Mouse (Mus musculus): ENCODE data around the gene Gm8909.
"Not testable (repeated sequence)": the region's sequence is repeated elsewhere in the genome, so short reads cannot be mapped to it uniquely, and the experiment has no call there.

Gene Gm8909

GRCm38 (mm10) chr17:36161129-36162051 lies 6.9 kb downstream of the Gm8909 start:
- DNase-seq (ENCODE audit: low read depth, low spot score): no peak

GRCm38 (mm10) chr17:36158264-36158663 lies 10.1 kb downstream of the Gm8909 start:
- not testable (repeated sequence) for DNase-seq (ENCODE audit: low read depth, low spot score)

GRCm38 (mm10) chr17:36157782-36158181 lies 10.6 kb downstream of the Gm8909 start:
- DNase-seq (ENCODE audit: low read depth, low spot score): not testable (repeated sequence)

GRCm38 (mm10) chr17:36154271-36155149 lies 13.8 kb downstream of the Gm8909 start:
- no peak for DNase-seq (ENCODE audit: low read depth, low spot score)

- DNase-seq (ENCODE audit: low read depth, low spot score): not testable (repeated sequence)
Measured at GRCm38 (mm10) chr17:36151200-36151599, 17.1 kb downstream of the Gm8909 start.

GRCm38 (mm10) chr17:36148468-36148867 lies 19.9 kb downstream of the Gm8909 start:
- not testable (repeated sequence) for DNase-seq (ENCODE audit: low read depth, low spot score)

- DNase-seq (ENCODE audit: low read depth, low spot score): not testable (repeated sequence)
Measured at GRCm38 (mm10) chr17:36146937-36147336, 21.4 kb downstream of the Gm8909 start.

- DNase-seq (ENCODE audit: low read depth, low spot score): not testable (repeated sequence)
Measured at GRCm38 (mm10) chr17:36145861-36146156, 22.5 kb downstream of the Gm8909 start.

GRCm38 (mm10) chr17:36145111-36145860 lies 23.1 kb downstream of the Gm8909 start:
- DNase-seq (ENCODE audit: low read depth, low spot score): no peak

- DNase-seq (ENCODE audit: low read depth, low spot score): not testable (repeated sequence)
Measured at GRCm38 (mm10) chr17:36136299-36136848, 32.0 kb downstream of the Gm8909 start.

GRCm38 (mm10) chr17:36135421-36136231 lies 32.7 kb downstream of the Gm8909 start:
- DNase-seq (ENCODE audit: low read depth, low spot score): not testable (repeated sequence)

- no peak for DNase-seq (ENCODE audit: low read depth, low spot score)
Measured at GRCm38 (mm10) chr17:36131516-36132265, 36.6 kb downstream of the Gm8909 start.

GRCm38 (mm10) chr17:36128968-36129817 lies 39.1 kb downstream of the Gm8909 start, which contains the start of gene Gm7030:
Gm7030 (minus strand) TSS chr17:36129425.
- DNase-seq (ENCODE audit: low read depth, low spot score): not testable (repeated sequence)

- DNase-seq (ENCODE audit: low read depth, low spot score): not testable (repeated sequence)
Measured at GRCm38 (mm10) chr17:36128525-36128924, 39.8 kb downstream of the Gm8909 start.

GRCm38 (mm10) chr17:36124111-36124510 lies 44.2 kb downstream of the Gm8909 start:
- not testable (repeated sequence) for DNase-seq (ENCODE audit: low read depth, low spot score)

- not testable (repeated sequence) for DNase-seq (ENCODE audit: low read depth, low spot score)
Measured at GRCm38 (mm10) chr17:36121352-36122020, 46.9 kb downstream of the Gm8909 start, which contains the start of gene Gm19684. Gm19684 (plus strand) TSS chr17:36121678.

- DNase-seq (ENCODE audit: low read depth, low spot score): not testable (repeated sequence)
Measured at GRCm38 (mm10) chr17:36120839-36121238, 47.5 kb downstream of the Gm8909 start.

GRCm38 (mm10) chr17:36116545-36116944 lies 51.8 kb downstream of the Gm8909 start:
- not testable (repeated sequence) for DNase-seq (ENCODE audit: low read depth, low spot score)

Data from retina, adult 2 months (tissue).